ENCODE assay signal across 9 mouse cellular contexts in genomic region chr6:49227184-49227735, GRCm38 (mm10). TPM values are rescaled to one million over a fixed set of nuclear protein-coding genes. Genes with fewer than 3 reads are reported as not detected.
DNase-seq lines count a peak whose midpoint lies in the region; ATAC-seq and TF ChIP-seq lines count a peak whose summit lies in the region.
"Had no signal": no experiment of that assay in that cellular context is flagged by ENCODE, and none has a peak within 500 bp of the region (broad histone marks: within the 10 kb centered on the region; RNA-seq: fewer than 3 reads in every experiment).

No protein-coding gene starts in this region.

- no peak for TF ChIP-seq CTCF in kidney, adult 2 months (conservative IDR thresholded peaks at IDR 0.05; ENCODE audit: insufficient read depth, insufficient read length, low read depth, low read length)
- TF ChIP-seq CTCF in CH12.LX (conservative IDR thresholded peaks at IDR 0.05 in 1 of 2, IDR thresholded peaks at IDR 0.05 in 1 of 2; ENCODE audit: low read depth in 2 of 2, low read length in 2 of 2): peak in 1 of 2 experiments; percentile 74; a peak in 2 of 4 replicates

- WGBS in kidney, adult 2 months: 7% methylated on average over 15 of the region's 15 CpGs
- 8% methylated on average over 15 of the region's 15 CpGs for WGBS in embryonic facial prominence, embryonic 14.5 days
- WGBS in intestine, embryonic 14.5 days: 7% methylated on average over 15 of the region's 15 CpGs
- 8% methylated on average over 15 of the region's 15 CpGs for WGBS in midbrain, embryonic 14.5 days

- ATAC-seq in embryonic facial prominence, embryonic 14.5 days (ENCODE audit: low read depth): peak; percentile 70; the same call in 1 of the 2 replicates
- no peak for ATAC-seq in intestine, embryonic 14.5 days (replicated peaks; ENCODE audit: low FRiP score, low TSS enrichment, low read depth)
- no peak for ATAC-seq in midbrain, embryonic 14.5 days (ENCODE audit: low FRiP score, low TSS enrichment)

- peak overlapping the region; percentile 71 for H3K4me2 ChIP-seq in CH12.LX (ENCODE audit: insufficient read depth, low read depth, poor library complexity, severe bottlenecking)
- peak overlapping the region; percentile 23 for H3K4me2 ChIP-seq in embryonic facial prominence, embryonic 14.5 days (ENCODE audit: low read depth, low read length)
- H3K4me2 ChIP-seq in intestine, embryonic 14.5 days (ENCODE audit: low read length): peak overlapping the region; percentile 18; the same call in 1 of the 2 replicates
- no peak overlapping the region for H3K4me2 ChIP-seq in midbrain, embryonic 14.5 days (ENCODE audit: low read length)

- in situ Hi-C loops in CH12.LX (cut with MboI; ENCODE audit: low pct_ligation_motif_present, low pct_unique_long_range_greater_than_20kb, low sequenced_read_pairs): no loop called here

- no peak overlapping the region for H3K4me3 ChIP-seq in kidney, adult 2 months (ENCODE audit: insufficient read depth, low read depth, low read length)
- H3K4me3 ChIP-seq in CH12.LX (replicated peaks in 1 of 3; ENCODE audit: low read depth in 2 of 3, low read length in 2 of 3, poor library complexity in 1 of 3): no peak overlapping the region
- H3K4me3 ChIP-seq in embryonic facial prominence, embryonic 14.5 days (ENCODE audit: low read depth, low read length): no peak overlapping the region
- H3K4me3 ChIP-seq in intestine, embryonic 14.5 days (ENCODE audit: low read depth, low read length): no peak overlapping the region
- H3K4me3 ChIP-seq in midbrain, embryonic 14.5 days (replicated peaks; ENCODE audit: low read depth, low read length): no peak overlapping the region
- H3K4me3 ChIP-seq: myocyte had no signal

- TF ChIP-seq RAD21 in CH12.LX (IDR thresholded peaks at IDR 0.05; ENCODE audit: low read depth, low read length): peak; percentile 37

- peaks cover 8% of the 10 kb centered on the region for H3K27me3 ChIP-seq in kidney, adult 2 months (replicated peaks; ENCODE audit: control insufficient read depth, insufficient read depth, low read length)
- no peaks in the 10 kb centered on the region for H3K27me3 ChIP-seq in CH12.LX (replicated peaks)
- no peaks in the 10 kb centered on the region for H3K27me3 ChIP-seq in embryonic facial prominence, embryonic 14.5 days (replicated peaks; ENCODE audit: control insufficient read depth, insufficient read depth, low read length)
- no peaks in the 10 kb centered on the region for H3K27me3 ChIP-seq in intestine, embryonic 14.5 days (replicated peaks; ENCODE audit: control insufficient read depth, insufficient read depth, low read length)
- no peaks in the 10 kb centered on the region for H3K27me3 ChIP-seq in midbrain, embryonic 14.5 days (ENCODE audit: control insufficient read depth, insufficient read depth, low read length)

- peak; percentile 20 for DNase-seq in kidney, adult 2 months
- no peak for DNase-seq in kidney, adult 8-10 months
- no peak for DNase-seq in CH12.LX (ENCODE audit: extremely low read depth)
- DNase-seq in embryonic facial prominence, embryonic 14.5 days (ENCODE audit: low spot score): peak; percentile 72
- DNase-seq in intestine, embryonic 14.5 days (ENCODE audit: low spot score): peak; percentile 74
- peak; percentile 79 for DNase-seq in midbrain, embryonic 14.5 days
- no peak for DNase-seq in right cerebral cortex, postnatal 14 days
- no peak for DNase-seq in adipocyte (ENCODE audit: low spot score)

- no peaks in the 10 kb centered on the region for H3K36me3 ChIP-seq in kidney, adult 2 months (ENCODE audit: control insufficient read depth, insufficient read depth, low read length)
- no peaks in the 10 kb centered on the region for H3K36me3 ChIP-seq in CH12.LX (replicated peaks in 1 of 2; ENCODE audit: control insufficient read depth in 1 of 2, insufficient read depth in 1 of 2, low read length in 1 of 2)
- no peaks in the 10 kb centered on the region for H3K36me3 ChIP-seq in embryonic facial prominence, embryonic 14.5 days (ENCODE audit: control insufficient read depth, insufficient read depth, low read length)
- no peaks in the 10 kb centered on the region for H3K36me3 ChIP-seq in intestine, embryonic 14.5 days (ENCODE audit: control insufficient read depth, insufficient read depth, low read length)
- no peaks in the 10 kb centered on the region for H3K36me3 ChIP-seq in midbrain, embryonic 14.5 days (ENCODE audit: control insufficient read depth, insufficient read depth, low read length)

- no peak overlapping the region for H3K27ac ChIP-seq in kidney, adult 2 months (ENCODE audit: insufficient read depth, low read depth, low read length)
- H3K27ac ChIP-seq in CH12.LX (ENCODE audit: insufficient read depth, low read depth): no peak overlapping the region
- no peak overlapping the region for H3K27ac ChIP-seq in embryonic facial prominence, embryonic 14.5 days (replicated peaks; ENCODE audit: low read depth, low read length)
- H3K27ac ChIP-seq in intestine, embryonic 14.5 days (ENCODE audit: low read depth): no peak overlapping the region
- H3K27ac ChIP-seq in midbrain, embryonic 14.5 days (replicated peaks; ENCODE audit: low read depth, low read length): no peak overlapping the region

- H3K9me3 ChIP-seq in CH12.LX (replicated peaks; ENCODE audit: low read length): no peaks in the 10 kb centered on the region
- no peaks in the 10 kb centered on the region for H3K9me3 ChIP-seq in embryonic facial prominence, embryonic 14.5 days (ENCODE audit: control insufficient read depth, low read length)
- no peaks in the 10 kb centered on the region for H3K9me3 ChIP-seq in intestine, embryonic 14.5 days (ENCODE audit: control insufficient read depth, low read length)
- no peaks in the 10 kb centered on the region for H3K9me3 ChIP-seq in midbrain, embryonic 14.5 days (ENCODE audit: control insufficient read depth, low read length)

- no peak for TF ChIP-seq EP300 in CH12.LX (IDR thresholded peaks at IDR 0.05; ENCODE audit: low read length)

- no peak for TF ChIP-seq POLR2A in kidney, adult 2 months (IDR thresholded peaks at IDR 0.05; ENCODE audit: low read depth, low read length)
- TF ChIP-seq POLR2A in CH12.LX (IDR thresholded peaks at IDR 0.05; ENCODE audit: low read depth, low read length): no peak

- no peak overlapping the region; the same call in 1 of the 2 replicates for H3K9ac ChIP-seq in CH12.LX (ENCODE audit: insufficient read depth, low read depth)
- H3K9ac ChIP-seq in embryonic facial prominence, embryonic 14.5 days (ENCODE audit: low read depth, low read length): 0 out of 2 replicates have a peak overlapping the region, but pooled peaks have one; percentile 14
- no peak overlapping the region for H3K9ac ChIP-seq in intestine, embryonic 14.5 days (ENCODE audit: low read length)
- H3K9ac ChIP-seq in midbrain, embryonic 14.5 days (replicated peaks; ENCODE audit: low read length): no peak overlapping the region

- dilution Hi-C loops in CH12.LX (cut with MboI; ENCODE audit: extremely low pct_ligation_motif_present, extremely low pct_unique_long_range_greater_than_20kb, low sequenced_read_pairs): no loop called here

- H3K4me1 ChIP-seq in kidney, adult 2 months (ENCODE audit: control insufficient read depth, insufficient read depth, low read length): no peaks in the 10 kb centered on the region
- no peaks in the 10 kb centered on the region for H3K4me1 ChIP-seq in CH12.LX (ENCODE audit: control insufficient read depth in 1 of 2, insufficient read depth in 2 of 2)
- 0 out of 2 replicates have a peak, but pooled peaks cover 2% of the 10 kb centered on the region for H3K4me1 ChIP-seq in embryonic facial prominence, embryonic 14.5 days (ENCODE audit: control insufficient read depth, insufficient read depth, low read length)
- H3K4me1 ChIP-seq in intestine, embryonic 14.5 days (replicated peaks; ENCODE audit: control insufficient read depth, insufficient read depth, low read length): peaks cover 5% of the 10 kb centered on the region
- no peaks in the 10 kb centered on the region for H3K4me1 ChIP-seq in midbrain, embryonic 14.5 days (ENCODE audit: control insufficient read depth, insufficient read depth, low read length)

- H3K79me2 ChIP-seq in CH12.LX (replicated peaks; ENCODE audit: control insufficient read depth, extremely low read depth, insufficient read depth, poor library complexity, severe bottlenecking): no peaks in the 10 kb centered on the region

TF ChIP-seq in CH12.LX, 34 proteins besides CTCF, POLR2A, EP300 and RAD21 (continues in another document):
- TF ChIP-seq KAT2A (IDR thresholded peaks at IDR 0.05; ENCODE audit: insufficient replicate concordance, low read length): no peak
- TF ChIP-seq JUN (IDR thresholded peaks at IDR 0.05; ENCODE audit: insufficient read depth, low read depth, low read length): no peak
- no peak for TF ChIP-seq CHD1 (IDR thresholded peaks at IDR 0.05; ENCODE audit: low read depth, low read length)
- 0 out of 2 replicates have a peak, but pooled peaks have one; percentile 24 for TF ChIP-seq MXI1 (IDR thresholded peaks at IDR 0.05; ENCODE audit: low read depth, low read length)
- no peak for TF ChIP-seq PAX5 (IDR thresholded peaks at IDR 0.05; ENCODE audit: low read length)
- no peak for TF ChIP-seq ZNF384 (IDR thresholded peaks at IDR 0.05; ENCODE audit: low read depth, low read length)
- no peak for TF ChIP-seq ZMIZ1 (IDR thresholded peaks at IDR 0.05; ENCODE audit: low read depth, low read length)
- TF ChIP-seq MAX (IDR thresholded peaks at IDR 0.05; ENCODE audit: low read length): 0 out of 2 replicates have a peak, but pooled peaks have one; percentile 27
- TF ChIP-seq ETS1 (conservative IDR thresholded peaks at IDR 0.05; ENCODE audit: low read depth, low read length): no peak
- no peak for TF ChIP-seq NRF1 (IDR thresholded peaks at IDR 0.05; ENCODE audit: low read depth, low read length)
- TF ChIP-seq ZC3H11A (IDR thresholded peaks at IDR 0.05; ENCODE audit: low read depth, low read length): no peak

RNA-seq across cellular contexts. Expression of gene Igf2bp3, which starts 12.5 kb away (rescaled TPM):
- polyA plus RNA-seq in kidney, adult 2 months (2012; rRNA removed): 0.03 and 0.04 TPM in 2 replicates
- total RNA-seq in CH12.LX (2012; rRNA removed): 18.4 TPM in 2 replicates
- 35.6 and 39.1 TPM in 2 replicates for total RNA-seq in CH12.LX (2014; rRNA removed)
- 22.0 and 23.1 TPM in 2 replicates for polyA plus RNA-seq in CH12.LX (2012; ENCODE audit: insufficient read length, low read depth)
- 49.4 and 61.6 TPM in 2 replicates for polyA plus RNA-seq in embryonic facial prominence, embryonic 14.5 days (2014; fragmentation: Nextera tagmentation; extraction: Ambion mirVana)
- 105 and 111 TPM in 2 replicates for polyA plus RNA-seq in intestine, embryonic 14.5 days (2014; fragmentation: Nextera tagmentation; extraction: Ambion mirVana)
- 24.7 and 39.2 TPM in 2 replicates for polyA plus RNA-seq in midbrain, embryonic 14.5 days (2014; fragmentation: Nextera tagmentation; extraction: Ambion mirVana)

RNA-seq across cellular contexts. Expression of gene Tra2a, which starts 36.6 kb away (rescaled TPM):
- polyA plus RNA-seq in kidney, adult 2 months (2012; rRNA removed): 18.4 and 22.7 TPM in 2 replicates
- total RNA-seq in CH12.LX (2012; rRNA removed) (55.4 and 78.8 TPM in 2 replicates), CH12.LX (2014; rRNA removed) (120 and 142 TPM in 2 replicates)
- polyA plus RNA-seq in CH12.LX (2012; ENCODE audit: insufficient read length, low read depth): 95.1 and 103 TPM in 2 replicates
- polyA plus RNA-seq in embryonic facial prominence, embryonic 14.5 days (2014; fragmentation: Nextera tagmentation; extraction: Ambion mirVana): 39.6 and 40.6 TPM in 2 replicates
- 45.6 and 45.9 TPM in 2 replicates for polyA plus RNA-seq in intestine, embryonic 14.5 days (2014; fragmentation: Nextera tagmentation; extraction: Ambion mirVana)
- 58.0 and 105 TPM in 2 replicates for polyA plus RNA-seq in midbrain, embryonic 14.5 days (2014; fragmentation: Nextera tagmentation; extraction: Ambion mirVana)

Comparison
In these comparisons a context has a peak if more than half of its experiments do, and no peak if none do; other contexts are left out.
1. DNase-seq: peak in kidney, adult 2 months (single experiment), embryonic facial prominence, embryonic 14.5 days (single experiment), intestine, embryonic 14.5 days (single experiment) and midbrain, embryonic 14.5 days (single experiment); none in kidney, adult 8-10 months (0 of 2), CH12.LX (single experiment), right cerebral cortex, postnatal 14 days (single experiment) and adipocyte (single experiment).
2. RNA of gene Igf2bp3, which starts 12.5 kb away (polyA plus RNA-seq): 105 to 111 TPM in intestine, embryonic 14.5 days, 49.4 to 61.6 TPM in embryonic facial prominence, embryonic 14.5 days, 24.7 to 39.2 TPM in midbrain, embryonic 14.5 days and 22.0 to 23.1 TPM in CH12.LX; 0.03 to 0.04 TPM in kidney, adult 2 months; every median in the first group is over 10 times any median in the second.